Mouse (Mus musculus) left cerebral cortex, adult 6 months (tissue): ENCODE results near the gene Scgb2b21. TPM values are rescaled to one million over a fixed set of nuclear protein-coding genes. Genes with fewer than 3 reads are reported as not detected.

Source experiments
- long read RNA-seq, 2 experiments: library from polyadenylated mRNA; unstranded; transcript quantifications; one replicate each; pipeline ENCODE4 v2.0.0; 2019 to 2020
- polyA plus RNA-seq: library from polyadenylated mRNA; unstranded; fragments of <200 nt; fragmentation: Nextera tagmentation; gene quantifications from 2 replicates; pipeline ENCODE4 v1.2.3, GENCODE M21; 2021

The Scgb2b21 gene
- not detected in 2 replicates for polyA plus RNA-seq
- long read RNA-seq, experiment 1 = 0 reads
- long read RNA-seq, experiment 2 = 0 reads

GRCm38 (mm10) chr7:33520358-33520757 lies at the start of gene Scgb2b21:
TSS of gene Scgb2b21 (minus strand) at chr7:33520458.

Other genes starting within 250 kb of the Scgb2b21 start
- not detected in 2 replicates for gene Scgb2b19, start 240.1 kb downstream of the Scgb2b21 start, polyA plus RNA-seq
- not detected in 2 replicates for gene Scgb1b19, start 233.2 kb downstream of the Scgb2b21 start, polyA plus RNA-seq
- not detected in 2 replicates for gene Scgb2b20, start 154.1 kb downstream of the Scgb2b21 start, polyA plus RNA-seq
- not detected in 2 replicates for gene Scgb1b20, start 147.2 kb downstream of the Scgb2b21 start, polyA plus RNA-seq
- not detected in 2 replicates for gene Scgb2b24, start 218.9 kb upstream of the Scgb2b21 start, polyA plus RNA-seq
- gene Scgb1b24, start 223.3 kb upstream of the Scgb2b21 start, polyA plus RNA-seq = not detected in 2 replicates